Mouse (Mus musculus): ENCODE results near the gene Gm28053.

Gm28053 gene

GRCm38 (mm10) chr6:48689320-48689719, 29.1 kb upstream of the Gm28053 start:
- peak in 1 of 2 experiments; percentile 30 for DNase-seq (ENCODE audit: inconsistent age in 2 of 2, low spot score in 1 of 2)

GRCm38 (mm10) chr6:48692962-48693361, 25.4 kb upstream of the Gm28053 start:
- no peak for DNase-seq (ENCODE audit: inconsistent age in 2 of 2, low spot score in 1 of 2)

- DNase-seq (ENCODE audit: inconsistent age in 2 of 2, low spot score in 1 of 2), result no peak
These were observed 21.4 kb upstream of the Gm28053 start for GRCm38 (mm10) chr6:48696830-48697554.

GRCm38 (mm10) chr6:48697555-48697930, 20.9 kb upstream of the Gm28053 start:
- DNase-seq (ENCODE audit: inconsistent age in 2 of 2, low spot score in 1 of 2), result no peak

- no peak for DNase-seq (ENCODE audit: inconsistent age in 2 of 2, low spot score in 1 of 2)
These were observed 20.1 kb upstream of the Gm28053 start for GRCm38 (mm10) chr6:48698066-48698856.

GRCm38 (mm10) chr6:48698888-48699287, 19.5 kb upstream of the Gm28053 start:
- no peak for DNase-seq (ENCODE audit: inconsistent age in 2 of 2, low spot score in 1 of 2)

- DNase-seq (ENCODE audit: inconsistent age in 2 of 2, low spot score in 1 of 2), result peak; percentile 37 to 72
These were observed 17.9 kb upstream of the Gm28053 start for GRCm38 (mm10) chr6:48700251-48701075.

- DNase-seq (ENCODE audit: inconsistent age in 2 of 2, low spot score in 1 of 2), result no peak
These were observed 16.3 kb upstream of the Gm28053 start for GRCm38 (mm10) chr6:48702146-48702545.

GRCm38 (mm10) chr6:48702601-48703000, 15.8 kb upstream of the Gm28053 start:
- no peak for DNase-seq (ENCODE audit: inconsistent age in 2 of 2, low spot score in 1 of 2)

- peak in 1 of 2 experiments; percentile 21 for DNase-seq (ENCODE audit: inconsistent age in 2 of 2, low spot score in 1 of 2)
These were observed 14.3 kb upstream of the Gm28053 start for GRCm38 (mm10) chr6:48704146-48704545.

GRCm38 (mm10) chr6:48706130-48706529, 12.3 kb upstream of the Gm28053 start:
- peak in 1 of 2 experiments; percentile 43 for DNase-seq (ENCODE audit: inconsistent age in 2 of 2, low spot score in 1 of 2)

GRCm38 (mm10) chr6:48720326-48720725, 1.9 kb downstream of the Gm28053 start:
- no peak for DNase-seq (ENCODE audit: inconsistent age in 2 of 2, low spot score in 1 of 2)

- no peak for DNase-seq (ENCODE audit: inconsistent age in 2 of 2, low spot score in 1 of 2)
These were observed 5.1 kb downstream of the Gm28053 start for GRCm38 (mm10) chr6:48723468-48723867.

GRCm38 (mm10) chr6:48725476-48725875, 7.1 kb downstream of the Gm28053 start:
- peak; percentile 37 to 73 for DNase-seq (ENCODE audit: inconsistent age in 2 of 2, low spot score in 1 of 2)

- DNase-seq (ENCODE audit: inconsistent age in 2 of 2, low spot score in 1 of 2), result no peak
These were observed 9.4 kb downstream of the Gm28053 start for GRCm38 (mm10) chr6:48727761-48728160.

GRCm38 (mm10) chr6:48732864-48733304, 14.5 kb downstream of the Gm28053 start:
- DNase-seq (ENCODE audit: inconsistent age in 2 of 2, low spot score in 1 of 2), result no peak

GRCm38 (mm10) chr6:48733660-48734059, 15.3 kb downstream of the Gm28053 start:
- DNase-seq (ENCODE audit: inconsistent age in 2 of 2, low spot score in 1 of 2), result no peak

- no peak for DNase-seq (ENCODE audit: inconsistent age in 2 of 2, low spot score in 1 of 2)
These were observed 18.6 kb downstream of the Gm28053 start for GRCm38 (mm10) chr6:48737053-48737452.

GRCm38 (mm10) chr6:48737688-48738087, 19.3 kb downstream of the Gm28053 start:
- DNase-seq (ENCODE audit: inconsistent age in 2 of 2, low spot score in 1 of 2), result no peak

GRCm38 (mm10) chr6:48738961-48739779, 20.8 kb downstream of the Gm28053 start, which contains the start of gene Gimap1:
TSS of gene Gimap1 (plus strand) at chr6:48739054.
- DNase-seq (ENCODE audit: inconsistent age in 2 of 2, low spot score in 1 of 2), result peak; percentile 28 to 67

- DNase-seq (ENCODE audit: inconsistent age in 2 of 2, low spot score in 1 of 2), result no peak
These were observed 21.3 kb downstream of the Gm28053 start for GRCm38 (mm10) chr6:48739780-48740055.

Measured in adrenal gland, adult (tissue).